13 mouse cellular contexts compared by ENCODE assay signal in the genomic region with DNA sequence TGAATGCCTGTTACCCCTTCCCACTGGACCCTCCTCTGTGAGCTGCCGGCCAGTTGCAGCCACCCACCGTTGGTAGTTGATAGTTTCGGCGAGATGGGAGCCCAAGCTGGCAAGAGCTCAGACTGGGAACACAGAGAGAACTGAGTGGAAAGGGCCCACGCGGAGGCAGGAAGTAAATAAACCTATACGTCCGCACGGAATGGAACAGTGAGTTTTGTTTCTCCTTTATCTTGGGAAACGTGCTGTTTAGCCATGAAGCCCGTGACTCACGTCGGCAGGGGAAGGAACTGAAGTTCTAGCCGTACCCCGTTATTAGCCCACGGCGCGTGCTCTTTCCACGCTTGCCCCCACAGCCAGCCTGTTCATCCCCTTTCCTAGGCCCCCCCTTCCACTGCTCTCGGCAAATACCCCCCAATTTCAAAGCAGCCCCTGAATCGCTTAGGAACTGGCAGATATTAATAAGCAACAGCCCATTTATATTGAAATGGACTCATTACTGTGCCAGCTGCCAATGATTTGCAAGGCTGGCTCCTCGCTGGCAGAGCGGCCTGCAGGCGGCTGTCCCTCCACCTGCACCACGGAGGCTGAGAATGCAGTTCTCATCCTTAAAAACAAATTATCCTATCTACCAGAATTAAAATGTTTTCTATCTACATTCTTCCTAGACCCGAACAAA.
DNase-seq lines count a peak whose midpoint lies in the region; ATAC-seq lines count a peak whose summit lies in the region.
"Had no signal": no experiment of that assay in that cellular context is flagged by ENCODE, and none has a peak within 500 bp of the region (broad histone marks: within the 10 kb centered on the region; RNA-seq: fewer than 3 reads in every experiment).

No protein-coding gene starts in this region.

- WGBS in heart, embryonic 14.5 days, result 69% methylated on average over 26 of the region's 26 CpGs
- WGBS in heart, embryonic 10.5 days, result 80% methylated on average over 26 of the region's 26 CpGs
- 69% methylated on average over 26 of the region's 26 CpGs for WGBS in neural tube, embryonic 12.5 days
- 44% methylated on average over 26 of the region's 26 CpGs for WGBS in neural tube, embryonic 15.5 days

- H3K36me3 ChIP-seq in heart, embryonic 14.5 days (ENCODE audit: control insufficient read depth, insufficient read depth, low read length), result no peaks in the 10 kb centered on the region
- H3K36me3 ChIP-seq in heart, embryonic 10.5 days, result no peaks in the 10 kb centered on the region
- H3K36me3 ChIP-seq in neural tube, embryonic 12.5 days, result no peaks in the 10 kb centered on the region
- H3K36me3 ChIP-seq in neural tube, embryonic 15.5 days, result no peaks in the 10 kb centered on the region

- H3K4me3 ChIP-seq in heart, embryonic 14.5 days (ENCODE audit: control insufficient read depth in 1 of 2, insufficient read depth in 1 of 2, low read depth in 1 of 2, low read length in 2 of 2), result no peak overlapping the region
- no peak overlapping the region for H3K4me3 ChIP-seq in heart, embryonic 10.5 days
- H3K4me3 ChIP-seq in neural tube, embryonic 12.5 days, result no peak overlapping the region
- no peak overlapping the region for H3K4me3 ChIP-seq in neural tube, embryonic 15.5 days (replicated peaks)

- H3K27me3 ChIP-seq in heart, embryonic 14.5 days (ENCODE audit: control insufficient read depth, insufficient read depth, low read length), result no peaks in the 10 kb centered on the region
- no peaks in the 10 kb centered on the region for H3K27me3 ChIP-seq in heart, embryonic 10.5 days (ENCODE audit: insufficient read depth, poor library complexity, severe bottlenecking)
- H3K27me3 ChIP-seq in neural tube, embryonic 12.5 days (replicated peaks), result no peaks in the 10 kb centered on the region
- no peaks in the 10 kb centered on the region for H3K27me3 ChIP-seq in neural tube, embryonic 15.5 days (replicated peaks)
- H3K27me3 ChIP-seq: CH12.LX had no signal

- peaks cover 0 to 4% of the 10 kb centered on the region in 2 experiments; a peak in 3 of 4 replicates for H3K4me1 ChIP-seq in heart, embryonic 14.5 days (ENCODE audit: control insufficient read depth in 2 of 2, insufficient read depth in 2 of 2, low read length in 2 of 2)
- peaks cover 6% of the 10 kb centered on the region; the same call in 1 of the 2 replicates for H3K4me1 ChIP-seq in heart, embryonic 10.5 days
- 0 out of 2 replicates have a peak, but pooled peaks cover 6% of the 10 kb centered on the region for H3K4me1 ChIP-seq in neural tube, embryonic 12.5 days
- peaks cover 10% of the 10 kb centered on the region for H3K4me1 ChIP-seq in neural tube, embryonic 15.5 days

- no peak overlapping the region for H3K9ac ChIP-seq in heart, embryonic 14.5 days (ENCODE audit: low read length)
- no peak overlapping the region for H3K9ac ChIP-seq in neural tube, embryonic 12.5 days
- no peak overlapping the region for H3K9ac ChIP-seq in neural tube, embryonic 15.5 days (replicated peaks)

- no peak overlapping the region for H3K27ac ChIP-seq in heart, embryonic 14.5 days (replicated peaks in 1 of 2; ENCODE audit: control insufficient read depth in 1 of 2, insufficient read depth in 1 of 2, low read depth in 2 of 2, low read length in 2 of 2)
- H3K27ac ChIP-seq in heart, embryonic 10.5 days, result no peak overlapping the region
- H3K27ac ChIP-seq in neural tube, embryonic 12.5 days, result no peak overlapping the region
- H3K27ac ChIP-seq in neural tube, embryonic 15.5 days (replicated peaks), result peak overlapping the region; percentile 45; the same call in 1 of the 2 replicates

- H3K9me3 ChIP-seq in heart, embryonic 14.5 days (ENCODE audit: control insufficient read depth, low read length), result no peaks in the 10 kb centered on the region
- H3K9me3 ChIP-seq in heart, embryonic 10.5 days, result no peaks in the 10 kb centered on the region
- H3K9me3 ChIP-seq in neural tube, embryonic 12.5 days, result no peaks in the 10 kb centered on the region
- H3K9me3 ChIP-seq in neural tube, embryonic 15.5 days (replicated peaks), result no peaks in the 10 kb centered on the region

- H3K4me2 ChIP-seq in heart, embryonic 14.5 days (ENCODE audit: low read length), result peak overlapping the region; percentile 34; the same call in 1 of the 2 replicates
- no peak overlapping the region for H3K4me2 ChIP-seq in neural tube, embryonic 12.5 days (replicated peaks)
- H3K4me2 ChIP-seq in neural tube, embryonic 15.5 days, result peak overlapping the region; percentile 36
- H3K4me2 ChIP-seq: liver, embryonic 11.5 days had no signal

- ATAC-seq in heart, embryonic 14.5 days (ENCODE audit: insufficient number of reproducible peaks, insufficient read depth, low FRiP score, low read depth), result no peak
- peak; percentile 30; the same call in 1 of the 2 replicates for ATAC-seq in neural tube, embryonic 12.5 days (ENCODE audit: low FRiP score, low read depth)
- peak; percentile 53 for ATAC-seq in granulocyte monocyte progenitor cell, adult 5-6 weeks (replicated peaks; ENCODE audit: poor library complexity, severe bottlenecking)
- ATAC-seq in neural tube, embryonic 15.5 days (ENCODE audit: low FRiP score), result no peak

- no peak for DNase-seq in heart, embryonic 10.5 days (ENCODE audit: low spot score)
- DNase-seq in neural tube, embryonic 10.5 days (ENCODE audit: extremely low spot score, low spot score), result no peak
- DNase-seq in urinary bladder, adult 2 months (ENCODE audit: low spot score), result no peak
- DNase-seq in embryo, embryonic 10.5 days (ENCODE audit: low spot score), result no peak
- DNase-seq: adrenal gland, postnatal 25 days; kidney, adult 9 months; right cerebral cortex, adult 18-20 months had no signal

Comparison
In these comparisons a context has a peak if more than half of its experiments do, and no peak if none do; other contexts are left out.
1. ATAC-seq: peak in neural tube, embryonic 12.5 days (single experiment) and granulocyte monocyte progenitor cell, adult 5-6 weeks (single experiment); none in heart, embryonic 14.5 days (single experiment) and neural tube, embryonic 15.5 days (single experiment).